Mouse (Mus musculus) activated CD4-positive, CD25-positive, alpha-beta regulatory T cell, adult 4 months (primary cell): ENCODE data around the gene Nsun3. TPM values are rescaled to one million over a fixed set of nuclear protein-coding genes. Genes with fewer than 3 reads are reported as not detected.
"Not testable (repeated sequence)": the region's sequence is repeated elsewhere in the genome, so short reads cannot be mapped to it uniquely, and the experiment has no call there.

ENCODE experiments used
- ATAC-seq: one replicate; pipeline ENCODE4 v1.8.0; 2017
- polyA plus RNA-seq, 2 experiments: library from polyadenylated mRNA; unstranded; fragments of 100-300 nt; shearing (Covaris generic); gene quantifications; one replicate each; pipeline ENCODE4 v1.2.1; 2017

The Nsun3 gene
- polyA plus RNA-seq, 2 experiments from 2014 or later, result 26.8 to 27.9 TPM

DNA sequence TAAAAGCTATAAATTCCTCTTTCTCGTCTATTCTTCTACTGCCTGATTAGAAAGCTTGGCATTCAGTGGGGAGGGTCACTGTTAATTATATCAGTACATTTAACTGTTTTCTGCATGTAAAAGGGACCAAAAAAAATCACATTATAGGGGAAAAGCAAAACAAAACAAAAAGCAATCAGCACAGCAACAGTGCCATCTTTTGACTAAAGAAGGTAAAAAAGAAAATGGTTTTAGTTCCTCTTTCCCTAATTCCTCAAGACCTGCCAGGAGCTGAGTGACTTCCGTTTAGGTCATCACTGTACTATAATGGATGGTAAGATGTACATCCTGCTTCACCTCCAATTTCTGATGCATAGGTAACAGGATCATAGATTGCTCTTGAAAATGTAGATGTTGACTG is 40.7 kb downstream of the Nsun3 start:
- no peak for ATAC-seq

- no peak for ATAC-seq
These were observed 52.3 kb downstream of the Nsun3 start for GRCm38 (mm10) chr16:62734359-62734758.

DNA sequence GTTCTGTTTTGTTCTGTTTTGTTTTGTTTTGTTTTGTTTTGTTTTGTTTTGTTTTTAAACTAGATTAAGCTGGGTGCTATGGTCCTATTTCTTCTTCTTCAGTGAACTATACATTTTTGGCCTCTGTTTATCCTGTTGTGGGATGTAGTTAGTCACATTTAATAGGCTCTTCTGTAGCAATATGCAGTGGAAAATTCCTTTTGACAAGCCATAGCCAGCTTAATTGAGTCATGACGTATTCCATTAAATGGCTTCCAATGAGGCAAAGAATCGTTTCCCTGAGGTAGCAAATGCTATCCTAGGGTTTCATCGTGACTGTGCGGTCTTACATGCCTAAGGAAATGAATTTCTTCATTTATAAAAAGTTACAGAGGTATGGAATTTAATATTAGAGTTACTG is 56.3 kb downstream of the Nsun3 start:
- no peak for ATAC-seq

DNA sequence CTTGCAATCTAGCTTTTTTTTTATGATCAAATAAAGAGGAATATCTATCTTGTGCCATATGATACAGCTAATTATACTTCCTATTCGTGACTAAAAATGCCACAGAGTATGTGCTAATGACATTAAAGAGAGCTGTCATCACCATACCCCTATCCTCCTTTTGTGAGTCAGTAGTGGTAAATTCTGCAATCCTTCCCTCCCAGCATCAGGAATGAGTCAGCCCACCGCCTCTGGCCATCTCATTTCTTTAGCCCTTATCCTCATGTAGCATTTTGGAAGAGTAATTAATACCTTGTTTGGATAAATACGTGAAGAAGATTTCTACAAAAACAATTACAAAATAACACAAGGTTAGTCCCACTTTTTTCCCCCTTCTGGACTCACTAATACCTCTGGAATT is 56.8 kb downstream of the Nsun3 start:
- ATAC-seq, result no peak

DNA sequence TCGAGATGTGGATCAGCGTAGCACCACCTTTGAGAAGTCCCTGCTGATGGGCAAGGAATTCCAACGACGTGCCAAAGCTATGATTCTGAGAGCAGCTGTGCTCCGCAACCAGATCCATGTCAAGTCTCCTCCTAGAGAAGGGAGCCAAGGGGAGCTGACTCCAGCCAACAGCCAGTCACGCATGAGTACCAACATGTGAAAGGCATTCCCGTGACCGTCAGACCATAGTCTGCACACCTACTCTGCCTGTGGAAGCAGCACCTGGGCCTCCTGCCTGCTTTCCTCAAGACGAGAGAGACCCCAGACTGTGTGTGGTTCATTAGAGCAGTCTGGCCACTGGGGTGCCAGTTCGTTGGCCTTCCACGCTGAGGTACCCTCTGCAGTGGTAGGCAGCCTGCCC is 68.4 kb downstream of the Nsun3 start:
- ATAC-seq, result not testable (repeated sequence)

DNA sequence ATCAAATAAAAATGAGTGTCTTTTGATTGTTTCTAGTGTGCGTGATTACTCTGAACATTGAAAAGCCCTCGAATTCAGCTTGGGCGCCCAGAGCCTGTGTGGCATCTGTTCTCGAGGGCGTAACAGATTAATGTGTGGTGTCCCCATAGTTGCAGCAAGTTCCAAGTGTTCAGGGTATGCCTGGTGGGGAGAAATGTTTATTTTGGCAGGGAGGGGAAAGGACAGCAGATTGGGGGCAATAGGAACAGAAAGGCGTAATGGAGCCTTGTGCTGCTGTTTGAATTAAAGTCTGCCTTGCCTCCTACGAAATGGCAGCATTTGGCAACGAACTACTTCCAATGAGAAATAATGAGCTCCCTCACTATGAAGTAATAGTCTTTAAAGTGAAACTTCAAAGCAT is 96.2 kb downstream of the Nsun3 start:
- ATAC-seq, result no peak

DNA sequence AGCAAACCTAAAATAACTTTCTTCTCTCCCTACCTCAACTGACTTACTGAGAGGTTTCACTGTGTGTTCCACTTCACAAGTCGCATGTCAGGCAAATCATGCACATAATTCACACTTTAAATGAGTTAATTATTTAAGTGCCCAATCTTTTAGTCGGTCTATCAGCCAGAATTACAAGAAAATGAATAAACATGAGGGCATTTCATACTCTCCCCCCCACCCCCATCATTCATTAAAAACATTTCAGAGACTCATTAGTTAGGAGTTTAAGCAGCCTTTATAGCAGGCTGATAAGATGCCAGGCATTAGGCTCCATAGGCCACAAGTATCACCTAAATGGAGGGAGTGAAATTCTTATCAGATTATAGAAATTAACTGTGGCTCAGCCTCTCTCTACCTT is 100.5 kb downstream of the Nsun3 start:
- no peak for ATAC-seq

- no peak for ATAC-seq
These were observed 101.1 kb downstream of the Nsun3 start for GRCm38 (mm10) chr16:62685494-62685893.

Other genes with a start within 250 kb of the Nsun3 start
- 1 to 10 TPM in 1 of 2 experiments, under 1 TPM in 1; 0.65 to 1.0 TPM for gene Stx19, start 27.9 kb upstream of the Nsun3 start, polyA plus RNA-seq
- gene Arl13b, start 60.2 kb upstream of the Nsun3 start, polyA plus RNA-seq, result 1 to 10 TPM; 5.3 to 5.8 TPM
- 1 to 10 TPM; 7.4 to 8.8 TPM for gene Pros1, start 67.5 kb upstream of the Nsun3 start, polyA plus RNA-seq